Mouse (Mus musculus) megakaryocyte, embryonic 14.5 days (primary cell): ENCODE data around the gene Slc3a1.

Experiments used
- FLI1 ChIP-seq: IDR thresholded peaks from 2 replicates; pipeline ENCODE4 v1.6.1; 2012; ENCODE audit warnings: low read length, inconsistent platforms, mixed read lengths
- GATA1 ChIP-seq: IDR thresholded peaks from 3 replicates; pipeline ENCODE4 v1.6.1; 2012; ENCODE audit warnings: mixed read lengths, low read length, inconsistent platforms, borderline replicate concordance

DNA sequence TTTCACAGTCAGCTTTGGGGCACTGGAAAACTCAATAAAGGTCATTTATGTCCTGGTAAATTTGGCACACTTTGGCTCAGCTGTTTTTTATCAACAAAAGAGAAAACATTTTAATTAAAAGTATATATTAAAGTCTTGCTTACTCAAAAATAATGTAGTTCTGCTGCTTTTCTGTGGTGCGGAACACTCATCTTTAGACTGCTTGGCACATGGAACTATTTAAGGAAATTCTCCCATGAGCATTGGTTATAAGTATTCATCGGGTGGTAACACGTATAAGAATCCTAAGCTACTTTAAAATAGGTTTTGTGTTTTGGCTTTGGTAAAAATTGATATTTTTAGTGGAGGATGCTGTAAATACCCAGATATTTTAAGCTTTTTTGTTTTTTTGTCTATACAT is 13.5 kb upstream of the Slc3a1 start:
- no peak for TF ChIP-seq GATA1
- TF ChIP-seq FLI1 = no peak
